Mouse (Mus musculus) Patski (cell line): Measurements from ENCODE around the gene Nfix. TPM values are rescaled to one million over a fixed set of nuclear protein-coding genes. Genes with fewer than 3 reads are reported as not detected.

Experiments
- ATAC-seq: fragments of 100-300 bp; one replicate; pipeline ENCODE4 v1.8.0; 2021
- CTCF ChIA-PET: fragments of 350-600 bp; sonication (Branson Sonifier 250); formaldehyde crosslinking; loops from one replicate; lab custom pipeline; 2022; ENCODE audit warnings: inconsistent platforms; lab: Charles Lee
- POLR2A ChIA-PET: fragments of 350-600 bp; sonication (Branson Sonifier 250); formaldehyde crosslinking; loops from one replicate; lab custom pipeline; 2022; ENCODE audit warnings: antibody characterized with exemption, inconsistent platforms; lab: Charles Lee
- DNase-seq: peaks from one replicate; pipeline ENCODE4 v3.0.0-alpha.2; 2011; ENCODE audit warnings: low read depth, low spot score
- H3K27me3 ChIP-seq: fragments of 371-371 bp; one replicate; pipeline ENCODE4 v1.5.1; 2021
- CTCF ChIP-seq: fragments of 100-300 bp; IDR thresholded peaks from one replicate; pipeline ENCODE4 v1.5.1; 2021
- in situ Hi-C: fragments of 300-500 bp; cut with MboI; formaldehyde crosslinking; loops from 3 replicates; pipeline ENCODE4 v1.11.1; 2018; ENCODE audit warnings: low pct_unique_long_range_greater_than_20kb, mixed read lengths
- polyA plus RNA-seq: library from polyadenylated mRNA; unstranded; gene quantifications from one replicate; pipeline ENCODE4 v1.2.3, GENCODE M21; 2021

Nfix gene
- polyA plus RNA-seq, 1 experiment from 2014 or later = 32.5 TPM

GRCm38 (mm10) chr8:84799136-84799931 is 810 bp downstream of the Nfix start:
- CTCF ChIA-PET = interaction anchor here (1.2 kb wide), 1 partner anchor 17 kb away, joined by 3 read pairs; no protein-coding TSS in a partner anchor
- ATAC-seq (peak; percentile 55), DNase-seq (no peak)
- in situ Hi-C loops = loop anchor here (5.0 kb wide), 2 partner anchors 37 to 62 kb away; no protein-coding TSS in a partner anchor
- no peaks in the 10 kb centered on the region for H3K27me3 ChIP-seq
- POLR2A ChIA-PET = interaction anchor here (0.9 kb wide), 1 partner anchor 55 kb away, joined by 3 read pairs; no protein-coding TSS in a partner anchor
- no peak for TF ChIP-seq CTCF

GRCm38 (mm10) chr8:84798446-84799135 is 1.6 kb downstream of the Nfix start:
- TF ChIP-seq CTCF = no peak
- ATAC-seq (no peak), DNase-seq (no peak)
- in situ Hi-C loops = loop anchor here (5.0 kb wide), 2 partner anchors 36 to 61 kb away; no protein-coding TSS in a partner anchor
- POLR2A ChIA-PET = interaction anchor here (0.6 to 0.9 kb wide), 2 partner anchors 54 to 131 kb away, joined by 3 read pairs; no protein-coding TSS in a partner anchor
- CTCF ChIA-PET = interaction anchor here (1.0 to 1.2 kb wide), 2 partner anchors 16 to 55 kb away, joined by 3 to 4 read pairs; no protein-coding TSS in a partner anchor
- H3K27me3 ChIP-seq = no peaks in the 10 kb centered on the region

- ChIA-PET POLR2A (interaction anchor here (0.6 kb wide), 1 partner anchor 132 kb away, joined by 3 read pairs; no protein-coding TSS in a partner anchor), CTCF (interaction anchor here (1.0 to 1.2 kb wide), 2 partner anchors 15 to 54 kb away, joined by 3 to 4 read pairs; no protein-coding TSS in a partner anchor)
- in situ Hi-C loops = loop anchor here (5.0 kb wide), 2 partner anchors 36 to 61 kb away; no protein-coding TSS in a partner anchor
- no peak for TF ChIP-seq CTCF
- ATAC-seq (no peak), DNase-seq (no peak)
- H3K27me3 ChIP-seq = no peaks in the 10 kb centered on the region
These were observed 2.2 kb downstream of the Nfix start for GRCm38 (mm10) chr8:84797971-84798370.

GRCm38 (mm10) chr8:84797256-84797797 is 2.8 kb downstream of the Nfix start:
- CTCF ChIA-PET = interaction anchor here (1.3 kb wide), 1 partner anchor 60 kb away, joined by 4 read pairs; no protein-coding TSS in a partner anchor
- H3K27me3 ChIP-seq = no peaks in the 10 kb centered on the region
- POLR2A ChIA-PET = no interaction called here
- in situ Hi-C loops = loop anchor here (5.0 kb wide), 2 partner anchors 35 to 60 kb away; no protein-coding TSS in a partner anchor
- no peak for TF ChIP-seq CTCF
- ATAC-seq = no peak
- no peak for DNase-seq

GRCm38 (mm10) chr8:84794486-84794885 is 5.7 kb downstream of the Nfix start:
- TF ChIP-seq CTCF = no peak
- POLR2A ChIA-PET = no interaction called here
- in situ Hi-C loops = no loop called here
- no peaks in the 10 kb centered on the region for H3K27me3 ChIP-seq
- CTCF ChIA-PET = interaction anchor here (0.8 to 1.3 kb wide), 2 partner anchors 21 to 54 kb away, joined by 3 read pairs; no protein-coding TSS in a partner anchor
- ATAC-seq (no peak), DNase-seq (no peak)

- POLR2A ChIA-PET = no interaction called here
- in situ Hi-C loops = no loop called here
- CTCF ChIA-PET = interaction anchor here (1.3 to 1.6 kb wide), 2 partner anchors 13 to 22 kb away, joined by 3 read pairs; no protein-coding TSS in a partner anchor
- no peak for TF ChIP-seq CTCF
- no peaks in the 10 kb centered on the region for H3K27me3 ChIP-seq
- ATAC-seq (no peak), DNase-seq (no peak)
These were observed 6.2 kb downstream of the Nfix start for GRCm38 (mm10) chr8:84793791-84794485.

GRCm38 (mm10) chr8:84793134-84793533 is 7.0 kb downstream of the Nfix start:
- ChIA-PET CTCF (interaction anchor here (1.6 kb wide), 1 partner anchor 12 kb away, joined by 3 read pairs; no protein-coding TSS in a partner anchor), POLR2A (no interaction called here)
- ATAC-seq = no peak
- no peaks in the 10 kb centered on the region for H3K27me3 ChIP-seq
- in situ Hi-C loops = no loop called here
- no peak for DNase-seq
- TF ChIP-seq CTCF = no peak

GRCm38 (mm10) chr8:84792429-84792947 is 7.7 kb downstream of the Nfix start:
- no peak for TF ChIP-seq CTCF
- ChIA-PET POLR2A (no interaction called here), CTCF (interaction anchor here (1.6 kb wide), 1 partner anchor 12 kb away, joined by 3 read pairs; no protein-coding TSS in a partner anchor)
- ATAC-seq = no peak
- in situ Hi-C loops = no loop called here
- DNase-seq = no peak
- H3K27me3 ChIP-seq = no peaks in the 10 kb centered on the region

GRCm38 (mm10) chr8:84790537-84790936 is 9.6 kb downstream of the Nfix start:
- DNase-seq (no peak), ATAC-seq (no peak)
- TF ChIP-seq CTCF = no peak
- CTCF ChIA-PET = no interaction called here
- POLR2A ChIA-PET = interaction anchor here (0.7 kb wide), 1 partner anchor 11 kb away, joined by 3 read pairs; no protein-coding TSS in a partner anchor
- H3K27me3 ChIP-seq = no peaks in the 10 kb centered on the region
- in situ Hi-C loops = no loop called here
